Mouse (Mus musculus) heart, postnatal 0 days (tissue): ENCODE measurements around the gene 4430402I18Rik.

Source experiments
- CTCF ChIP-seq: IDR thresholded peaks from 2 replicates; pipeline ENCODE4 v1.5.1; 2016; ENCODE audit warnings: antibody characterized with exemption, control low read depth, low read depth
- EP300 ChIP-seq: IDR thresholded peaks from 2 replicates; pipeline ENCODE4 v1.6.1; 2016; ENCODE audit warnings: antibody characterized with exemption, low read depth

DNA sequence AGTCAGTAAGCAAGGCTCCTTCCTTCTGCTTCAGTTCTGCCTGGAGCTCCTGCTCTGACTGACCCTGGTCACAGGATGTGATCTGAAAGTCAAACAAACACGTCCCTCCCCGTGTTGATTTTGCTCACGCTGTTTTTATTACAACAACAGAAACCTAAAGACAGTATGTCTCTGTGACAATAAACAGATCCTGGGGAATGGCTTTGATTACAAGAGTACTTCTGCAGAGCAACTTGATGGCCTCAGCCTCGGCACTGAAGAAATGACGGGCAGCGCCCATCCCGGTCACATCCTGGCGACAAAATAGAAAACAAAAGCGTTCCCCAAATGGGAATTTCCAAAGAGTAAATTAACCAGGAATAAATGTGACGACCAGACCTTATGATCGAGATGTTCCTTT is 2.7 kb upstream of the 4430402I18Rik start:
- TF ChIP-seq CTCF (no peak), EP300 (no peak)
